Mouse (Mus musculus) heart, embryonic 10.5 days (tissue): ENCODE data around the gene Lekr1. TPM values are rescaled to one million over a fixed set of nuclear protein-coding genes. Genes with fewer than 3 reads are reported as not detected.
A peak's percentile ranks its signal among the peaks of the same experiment; 100 is the strongest.

Source experiments
- DNase-seq: peaks from one replicate; pipeline ENCODE4 v3.0.0-alpha.2; 2017; ENCODE audit warnings: low spot score
- H3K27ac ChIP-seq: fragments of 300-500 bp; sonication (generic); 2 replicates; pipeline ENCODE4 v1.5.1; 2016; ENCODE audit warnings: mild to moderate bottlenecking
- H3K27me3 ChIP-seq: fragments of 300-500 bp; sonication (generic); 2 replicates; pipeline ENCODE4 v1.6.1; 2016; ENCODE audit warnings: mild to moderate bottlenecking; ENCODE audit not compliant: poor library complexity, insufficient read depth, severe bottlenecking
- H3K36me3 ChIP-seq: fragments of 300-500 bp; sonication (generic); 2 replicates; pipeline ENCODE4 v1.6.1; 2016; ENCODE audit warnings: mild to moderate bottlenecking, moderate library complexity
- H3K4me1 ChIP-seq: fragments of 300-500 bp; sonication (generic); 2 replicates; pipeline ENCODE4 v1.6.1; 2016; ENCODE audit warnings: mild to moderate bottlenecking
- H3K4me3 ChIP-seq: fragments of 300-500 bp; sonication (generic); 2 replicates; pipeline ENCODE4 v1.5.1; 2016; ENCODE audit warnings: mild to moderate bottlenecking, moderate library complexity
- H3K9me3 ChIP-seq: fragments of 300-500 bp; sonication (generic); 2 replicates; pipeline ENCODE4 v1.6.1; 2016; ENCODE audit warnings: mild to moderate bottlenecking, moderate library complexity
- WGBS: fragments of 180-500 bp; shearing (Covaris S2); methylation state at CpG from one replicate; pipeline ENCODE4 v1.1.7; 2016; 5-methylcytosine and 5-hydroxymethylcytosine counted together
- polyA plus RNA-seq: library from polyadenylated mRNA; unstranded; fragments of >200 nt; fragmentation: Nextera tagmentation; extraction: Ambion mirVana; gene quantifications from 2 replicates; pipeline ENCODE4 v1.2.1, GENCODE M21; 2016

Lekr1 gene
- polyA plus RNA-seq, 1 experiment from 2014 or later, result 5.3 TPM

DNA sequence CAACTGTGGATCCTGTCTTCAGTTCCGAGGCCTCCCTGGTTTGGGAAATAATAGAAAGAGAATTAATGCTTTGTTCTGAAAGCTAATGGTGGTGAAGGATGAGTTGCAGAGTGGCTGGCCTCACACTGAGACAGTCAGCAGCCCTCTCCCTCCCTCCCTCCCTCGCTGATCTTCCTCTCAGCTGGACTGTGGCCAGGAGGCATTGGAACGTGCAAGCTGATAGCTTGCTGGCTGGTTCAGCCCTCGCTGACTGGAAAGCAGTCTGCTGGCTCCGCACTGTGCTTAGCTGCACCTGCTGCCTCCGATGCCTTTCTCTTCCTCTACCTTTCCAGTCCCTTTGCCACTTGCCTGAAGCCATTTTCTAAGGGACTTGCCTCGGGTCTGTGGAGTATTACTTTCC is 163.2 kb downstream of the Lekr1 start:
- Histone ChIP-seq H3K36me3 (no peaks in the 10 kb centered on the region), H3K27me3 (no peaks in the 10 kb centered on the region), H3K4me1 (peaks cover 64% of the 10 kb centered on the region), H3K4me3 (peak overlapping the region; percentile 33; the same call in 1 of the 2 replicates), H3K27ac (peak overlapping the region; percentile 47; the same call in 1 of the 2 replicates), H3K9me3 (no peaks in the 10 kb centered on the region)
- WGBS, result 7% methylated on average over 7 of the region's 7 CpGs
- DNase-seq, result peak; percentile 91

DNA sequence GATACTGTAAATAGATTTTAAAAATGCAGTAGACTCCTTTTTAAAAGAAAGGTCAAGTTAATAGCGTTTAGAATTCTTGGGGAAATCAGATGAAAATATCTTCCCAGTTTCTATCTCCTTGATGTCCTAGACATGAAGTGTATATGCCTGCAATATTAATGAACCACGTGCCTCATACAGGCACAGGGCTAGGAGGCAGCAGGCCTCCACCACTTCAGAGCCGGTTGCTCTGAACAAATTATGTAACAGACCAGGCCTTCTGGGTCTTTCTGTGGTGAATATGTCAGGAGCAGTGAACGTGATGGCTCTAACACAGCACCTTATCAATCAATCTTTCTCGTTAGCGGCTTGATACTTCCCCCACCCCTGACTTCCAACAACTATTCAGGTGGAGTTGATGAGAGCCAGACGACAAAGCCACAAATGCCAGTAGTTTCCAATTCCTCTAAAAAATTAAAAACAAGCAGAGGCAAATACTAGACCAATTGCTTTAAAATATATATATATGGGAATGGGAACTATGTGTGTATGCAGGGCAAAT is 164.0 kb downstream of the Lekr1 start:
- WGBS, result 47% methylated on average over 7 of the region's 7 CpGs
- H3K36me3 ChIP-seq, result no peaks in the 10 kb centered on the region

DNA sequence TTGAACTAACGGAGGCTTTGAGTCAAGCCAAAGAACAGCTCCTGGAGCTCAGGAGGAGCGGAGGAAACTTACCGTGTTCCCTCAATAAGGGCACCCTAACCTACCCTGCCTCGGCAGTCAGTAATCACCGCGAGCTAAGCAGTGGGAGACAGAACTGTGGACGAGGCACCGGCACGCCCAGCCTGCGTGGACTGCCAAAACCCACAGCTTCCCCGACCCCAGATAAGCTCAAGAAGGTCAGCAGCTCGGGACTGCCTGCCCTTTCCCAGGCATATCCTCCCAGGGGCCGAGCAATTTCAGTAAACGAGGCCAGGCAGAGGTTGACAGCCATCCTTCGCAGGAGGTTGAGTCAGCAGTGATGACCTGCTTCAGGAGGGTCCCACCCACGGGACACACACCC is 164.8 kb downstream of the Lekr1 start:
- H3K36me3 ChIP-seq, result no peaks in the 10 kb centered on the region
- no peak for DNase-seq
- peak overlapping the region; percentile 40 for H3K4me3 ChIP-seq
- H3K9me3 ChIP-seq, result no peaks in the 10 kb centered on the region
- peak overlapping the region; percentile 69 for H3K27ac ChIP-seq
- no peaks in the 10 kb centered on the region for H3K27me3 ChIP-seq
- H3K4me1 ChIP-seq, result peaks cover 57% of the 10 kb centered on the region
- 10% methylated on average over 16 of the region's 16 CpGs for WGBS

More for the DNA sequence above, 164.0 kb downstream of the Lekr1 start:
- H3K9me3 ChIP-seq, result no peaks in the 10 kb centered on the region
- H3K27ac ChIP-seq, result no peak overlapping the region
- H3K27me3 ChIP-seq, result no peaks in the 10 kb centered on the region
- no peak overlapping the region for H3K4me3 ChIP-seq
- DNase-seq, result no peak
- H3K4me1 ChIP-seq, result peaks cover 60% of the 10 kb centered on the region

DNA sequence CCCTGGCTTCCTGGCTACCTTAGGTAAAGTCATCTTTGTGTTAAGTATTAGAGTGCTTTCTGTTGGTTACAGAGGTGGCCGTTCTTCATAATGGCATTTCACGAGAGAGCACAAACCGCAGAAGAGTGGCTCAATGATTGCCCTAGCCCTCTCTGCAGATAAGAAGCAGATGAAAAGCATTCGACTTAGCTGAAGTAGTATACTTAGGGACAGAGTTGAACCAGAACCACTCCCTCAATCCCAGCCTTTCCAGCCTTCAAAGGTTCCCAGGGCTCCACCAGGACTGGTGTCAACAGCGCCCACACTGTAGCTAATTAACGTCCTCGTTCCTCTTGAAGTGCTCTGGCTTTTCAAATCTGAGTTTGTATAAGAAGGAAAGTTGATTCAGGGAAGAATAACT is 166.4 kb downstream of the Lekr1 start:
- no peak for DNase-seq
- no peaks in the 10 kb centered on the region for H3K36me3 ChIP-seq
- H3K4me1 ChIP-seq, result peaks cover 57% of the 10 kb centered on the region
- H3K4me3 ChIP-seq, result no peak overlapping the region
- H3K27me3 ChIP-seq, result no peaks in the 10 kb centered on the region
- H3K27ac ChIP-seq, result no peak overlapping the region
- WGBS, result 18% methylated on average over 7 of the region's 7 CpGs
- H3K9me3 ChIP-seq, result no peaks in the 10 kb centered on the region

DNA sequence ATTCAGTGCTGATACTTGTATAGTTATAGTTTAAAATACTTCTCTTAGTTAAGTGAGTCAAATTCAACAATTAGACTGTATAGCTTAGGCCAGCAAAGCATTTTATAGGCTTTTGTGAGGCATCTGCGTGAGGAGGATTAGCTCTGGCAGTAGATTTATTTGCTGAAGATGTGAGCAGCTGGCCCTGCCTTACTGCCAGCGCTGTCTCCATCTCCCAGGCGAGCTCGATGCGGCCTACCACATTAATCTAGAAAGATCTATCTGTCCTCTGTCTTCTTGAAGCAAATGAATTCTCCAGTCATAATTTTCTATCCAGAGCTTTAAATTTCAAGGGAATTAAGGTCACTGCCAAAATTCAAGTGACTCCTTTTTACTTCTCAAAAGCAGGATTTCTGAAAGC is 170.4 kb downstream of the Lekr1 start:
- DNase-seq, result no peak
- H3K9me3 ChIP-seq, result no peaks in the 10 kb centered on the region
- peaks cover 26% of the 10 kb centered on the region for H3K4me1 ChIP-seq
- no peak overlapping the region for H3K4me3 ChIP-seq
- H3K27me3 ChIP-seq, result no peaks in the 10 kb centered on the region
- no peak overlapping the region for H3K27ac ChIP-seq
- H3K36me3 ChIP-seq, result no peaks in the 10 kb centered on the region
- WGBS, result 93% methylated on average over 5 of the region's 5 CpGs

DNA sequence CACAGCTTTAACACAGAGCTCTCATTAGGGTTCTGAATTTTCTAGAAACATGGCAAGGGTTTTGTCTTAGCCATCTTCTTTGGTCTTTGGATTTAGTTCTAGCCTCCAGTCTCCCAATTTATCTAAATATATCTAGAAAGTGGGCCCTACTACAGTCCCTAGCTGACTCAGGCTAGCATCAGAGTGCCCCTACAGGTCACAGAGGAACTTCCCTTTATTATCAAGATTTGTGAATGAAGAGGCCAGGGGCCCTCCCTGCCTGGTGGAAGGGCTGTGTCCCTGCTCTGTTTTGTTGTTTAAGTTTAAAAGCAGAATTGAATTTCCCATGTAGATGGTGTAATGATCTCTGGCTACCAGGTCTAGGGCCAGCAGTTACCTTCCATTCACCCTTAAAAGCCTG is 173.6 kb downstream of the Lekr1 start:
- Histone ChIP-seq H3K9me3 (no peaks in the 10 kb centered on the region), H3K4me1 (peaks cover 20% of the 10 kb centered on the region; the same call in 1 of the 2 replicates)
- DNase-seq, result no peak

DNA sequence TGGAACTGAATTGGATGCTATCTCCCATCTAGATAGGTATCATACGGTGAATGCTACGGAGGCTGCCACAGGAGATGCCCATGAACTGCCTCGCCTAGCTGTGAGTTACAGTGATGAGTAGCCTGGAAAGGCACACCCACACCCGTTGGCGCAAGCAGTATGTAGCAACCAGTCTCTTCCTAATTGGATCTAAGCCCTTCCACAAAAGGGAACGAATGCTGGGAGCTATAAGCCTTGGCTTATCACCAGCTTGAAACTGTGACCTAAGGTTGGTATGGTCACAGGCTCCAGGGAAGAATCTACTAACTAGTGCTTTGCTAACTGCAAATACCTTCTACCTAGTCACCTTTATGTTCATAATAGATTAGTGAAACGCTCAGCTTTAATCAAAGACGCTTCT is 175.1 kb downstream of the Lekr1 start:
- Histone ChIP-seq H3K27me3 (no peaks in the 10 kb centered on the region), H3K36me3 (no peaks in the 10 kb centered on the region), H3K4me1 (peaks cover 30% of the 10 kb centered on the region; the same call in 1 of the 2 replicates), H3K4me3 (no peak overlapping the region), H3K27ac (no peak overlapping the region), H3K9me3 (no peaks in the 10 kb centered on the region)
- WGBS, result 81% methylated on average over 8 of the region's 8 CpGs
- no peak for DNase-seq

More for the DNA sequence above, 173.6 kb downstream of the Lekr1 start:
- H3K27ac ChIP-seq, result no peak overlapping the region
- H3K36me3 ChIP-seq, result no peaks in the 10 kb centered on the region
- no peak overlapping the region for H3K4me3 ChIP-seq
- no peaks in the 10 kb centered on the region for H3K27me3 ChIP-seq

DNA sequence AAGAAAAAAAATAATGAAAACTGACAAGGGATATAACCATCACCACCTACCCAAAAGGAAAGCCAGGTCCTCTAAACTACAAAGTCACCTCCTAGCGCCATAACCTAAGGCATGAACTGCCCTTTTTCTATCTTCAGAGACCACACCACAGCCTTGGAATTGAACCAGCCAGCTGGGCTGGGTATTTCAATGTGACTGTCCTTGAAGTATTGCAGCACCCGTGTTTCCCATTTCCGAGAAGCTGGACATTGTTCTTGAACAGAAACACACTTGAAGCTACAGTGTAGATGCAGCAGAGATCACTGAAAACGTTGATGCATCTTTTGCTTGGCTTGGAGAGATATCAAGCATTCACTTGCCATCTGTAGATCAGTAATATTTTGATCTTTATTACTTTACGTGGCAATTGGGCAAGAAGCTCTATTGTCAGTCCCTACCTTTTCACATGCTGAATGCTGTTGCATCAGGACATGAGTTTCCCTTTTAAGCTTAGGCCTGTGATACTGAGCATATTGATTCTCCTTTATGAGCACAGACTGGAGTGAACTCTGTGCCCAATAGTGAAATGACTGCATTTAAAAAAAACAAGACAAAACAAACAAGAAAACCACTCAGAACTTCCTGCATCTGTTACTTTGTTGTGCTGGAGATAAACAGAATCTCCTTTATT is 176.6 kb downstream of the Lekr1 start:
- WGBS, result 76% methylated on average over 5 of the region's 5 CpGs
- no peaks in the 10 kb centered on the region for H3K27me3 ChIP-seq
- H3K27ac ChIP-seq, result no peak overlapping the region
- DNase-seq, result no peak
- H3K36me3 ChIP-seq, result no peaks in the 10 kb centered on the region
- no peaks in the 10 kb centered on the region for H3K9me3 ChIP-seq
- no peak overlapping the region for H3K4me3 ChIP-seq
- peaks cover 34% of the 10 kb centered on the region; the same call in 1 of the 2 replicates for H3K4me1 ChIP-seq

DNA sequence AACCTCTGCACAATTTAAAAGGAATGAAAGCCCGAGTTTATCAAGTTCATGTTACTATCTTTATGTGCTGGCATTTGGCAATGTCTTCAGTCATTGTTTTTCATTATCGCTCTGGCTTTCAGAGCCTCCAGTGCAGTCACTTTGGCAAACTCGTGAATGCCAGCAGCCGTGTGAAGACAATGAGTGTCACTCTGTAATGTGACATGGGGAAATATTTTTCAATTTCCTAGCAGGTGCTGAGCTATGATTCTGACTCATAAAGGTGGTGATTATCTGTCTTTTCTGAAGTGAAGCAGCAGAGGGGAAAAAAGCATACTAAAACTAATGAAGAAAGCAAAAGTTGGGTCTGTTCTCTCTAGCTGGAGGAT is 177.1 kb downstream of the Lekr1 start:
- Histone ChIP-seq H3K9me3 (no peaks in the 10 kb centered on the region), H3K27ac (no peak overlapping the region), H3K36me3 (no peaks in the 10 kb centered on the region), H3K27me3 (no peaks in the 10 kb centered on the region), H3K4me1 (peaks cover 34% of the 10 kb centered on the region; the same call in 1 of the 2 replicates), H3K4me3 (no peak overlapping the region)
- no peak for DNase-seq
- WGBS, result 35% methylated on average over 4 of the region's 4 CpGs

DNA sequence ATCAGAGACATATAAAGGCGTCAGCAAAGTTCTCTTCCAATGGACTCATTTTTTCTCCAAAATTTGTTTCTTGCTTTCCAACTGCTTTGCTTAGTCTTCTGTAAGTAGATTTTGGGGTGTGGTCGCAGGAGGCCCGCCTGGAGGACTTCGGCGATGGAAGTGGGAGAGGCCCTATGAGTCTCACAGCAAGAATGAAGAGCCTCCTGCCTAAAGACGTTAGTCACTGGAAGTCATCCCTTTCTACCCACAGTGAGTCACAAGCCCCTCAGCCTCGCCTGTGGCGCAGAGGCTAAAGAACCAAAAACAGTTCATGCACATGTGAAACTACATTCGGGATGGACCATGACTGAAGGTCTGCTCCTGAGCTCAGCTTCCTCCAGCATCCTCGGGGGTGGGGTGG is 178.3 kb downstream of the Lekr1 start:
- Histone ChIP-seq H3K27ac (peak overlapping the region; percentile 38; the same call in 1 of the 2 replicates), H3K27me3 (no peaks in the 10 kb centered on the region), H3K4me1 (peaks cover 34% of the 10 kb centered on the region; the same call in 1 of the 2 replicates), H3K4me3 (no peak overlapping the region), H3K36me3 (no peaks in the 10 kb centered on the region), H3K9me3 (no peaks in the 10 kb centered on the region)
- no peak for DNase-seq
- 86% methylated on average over 10 of the region's 10 CpGs for WGBS

DNA sequence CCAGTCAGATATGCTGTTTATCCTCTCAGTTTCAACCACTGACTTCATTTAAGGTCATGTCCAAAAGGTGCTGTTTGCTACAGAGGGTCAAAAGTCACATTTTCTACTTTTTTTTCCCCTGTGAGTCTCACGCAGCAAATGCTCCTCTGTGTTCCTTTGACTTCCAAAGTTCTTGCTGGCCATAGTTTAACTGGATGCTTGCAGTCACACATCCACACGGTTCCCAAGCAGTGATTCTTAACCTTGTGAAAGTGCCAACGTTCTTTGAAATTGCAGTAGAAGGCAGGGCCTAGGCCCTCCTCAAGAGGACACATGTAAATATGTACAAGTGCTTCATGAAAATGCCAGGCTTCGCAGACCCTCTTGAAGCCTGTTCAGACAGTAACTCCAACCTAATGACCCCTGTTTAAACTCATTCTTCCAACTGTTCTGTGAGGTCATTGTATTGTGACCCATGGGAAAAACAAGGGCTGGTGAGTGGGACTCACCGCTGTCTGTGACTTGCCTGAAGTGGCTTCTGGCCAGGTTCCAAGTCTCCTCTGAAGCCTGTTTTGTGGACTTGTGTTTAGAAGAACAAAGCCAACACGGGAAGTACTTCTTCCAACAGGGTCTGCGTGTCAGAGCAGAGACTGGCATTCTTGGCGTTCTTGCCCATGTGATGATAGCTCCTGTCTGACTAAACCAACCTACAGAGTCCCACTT is 179.0 kb downstream of the Lekr1 start:
- H3K27me3 ChIP-seq, result no peaks in the 10 kb centered on the region
- peaks cover 29% of the 10 kb centered on the region; the same call in 1 of the 2 replicates for H3K4me1 ChIP-seq
- no peaks in the 10 kb centered on the region for H3K9me3 ChIP-seq
- no peak overlapping the region for H3K4me3 ChIP-seq
- no peaks in the 10 kb centered on the region for H3K36me3 ChIP-seq
- WGBS, result 56% methylated on average over 8 of the region's 8 CpGs
- peak overlapping the region; percentile 38; the same call in 1 of the 2 replicates for H3K27ac ChIP-seq
- DNase-seq, result no peak

DNA sequence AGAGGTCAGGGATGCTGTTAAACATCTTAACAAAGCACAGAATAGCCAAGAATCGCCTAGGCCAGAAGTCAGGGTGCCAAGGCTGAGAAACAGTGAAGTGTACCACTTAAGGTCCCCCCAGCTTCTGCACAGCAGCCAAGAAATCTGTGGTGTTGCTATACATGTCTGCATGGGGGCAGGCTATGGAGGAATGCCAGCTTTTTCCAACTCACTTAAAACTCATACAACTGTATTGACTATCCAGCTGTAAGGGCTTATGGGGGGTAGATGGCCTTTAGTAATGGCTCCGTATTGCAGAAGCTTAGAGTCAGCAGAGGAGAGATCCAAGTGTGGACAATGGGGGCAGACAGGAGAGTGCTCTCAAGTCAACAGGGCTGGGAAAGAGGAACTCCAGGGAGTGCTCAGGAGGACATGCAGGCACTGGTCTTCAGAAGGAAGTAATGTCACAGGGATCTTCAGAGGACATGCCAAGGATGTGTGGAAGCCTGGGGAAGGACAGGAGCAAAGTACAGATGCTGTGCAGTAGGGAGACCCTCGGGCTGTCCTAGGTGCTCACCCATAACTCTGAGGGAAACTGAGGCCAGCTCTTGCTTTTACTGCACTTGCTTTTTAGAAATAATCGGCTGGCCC is 181.2 kb downstream of the Lekr1 start:
- Histone ChIP-seq H3K4me1 (peaks cover 29% of the 10 kb centered on the region; the same call in 1 of the 2 replicates), H3K36me3 (no peaks in the 10 kb centered on the region), H3K4me3 (no peak overlapping the region), H3K27ac (no peak overlapping the region), H3K27me3 (no peaks in the 10 kb centered on the region), H3K9me3 (no peaks in the 10 kb centered on the region)
- 79% methylated on average over 4 of the region's 4 CpGs for WGBS
- DNase-seq, result no peak

DNA sequence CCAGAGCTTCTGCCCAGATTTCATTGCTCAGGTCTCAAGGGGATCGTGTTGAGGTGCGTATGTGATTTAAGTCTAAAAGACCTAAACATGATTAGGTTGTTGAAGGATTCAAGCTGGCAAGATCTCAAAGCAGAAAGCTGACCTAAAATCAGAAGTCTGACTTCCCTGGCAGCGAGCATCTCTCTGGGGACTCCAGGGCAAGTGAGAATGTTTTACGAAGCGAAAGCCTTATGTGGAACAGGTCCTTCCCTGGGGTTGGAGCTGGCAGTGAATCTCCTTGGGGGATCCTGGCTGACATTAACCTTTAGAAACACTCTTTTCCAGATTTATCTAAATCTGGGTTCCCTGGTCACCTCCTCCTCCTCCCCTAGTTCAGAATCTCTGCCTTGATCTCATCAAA is 187.7 kb downstream of the Lekr1 start:
- WGBS, result 71% methylated on average over 5 of the region's 5 CpGs
- Histone ChIP-seq H3K36me3 (no peaks in the 10 kb centered on the region), H3K27me3 (no peaks in the 10 kb centered on the region), H3K27ac (0 out of 2 replicates have a peak overlapping the region, but pooled peaks have one; percentile 4), H3K9me3 (no peaks in the 10 kb centered on the region), H3K4me3 (no peak overlapping the region), H3K4me1 (peaks cover 25% of the 10 kb centered on the region)
- DNase-seq, result no peak
